Mouse (Mus musculus): ENCODE measurements around the gene Rnase10. TPM values are rescaled to one million over a fixed set of nuclear protein-coding genes. Genes with fewer than 3 reads are reported as not detected.

Rnase10 gene
- polyA plus RNA-seq, 1 experiment: not detected

- Histone ChIP-seq H3K27me3 (ENCODE audit: control insufficient read depth, insufficient read depth, low read length, poor library complexity, severe bottlenecking) (no peaks in the 10 kb centered on the region), H3K27ac (ENCODE audit: insufficient read depth, low read length) (no peak overlapping the region), H3K9me3 (replicated peaks; ENCODE audit: control insufficient read depth, insufficient read depth, low read length, poor library complexity, severe bottlenecking) (no peaks in the 10 kb centered on the region), H3K4me3 (ENCODE audit: low read depth, low read length) (no peak overlapping the region), H3K4me1 (ENCODE audit: control insufficient read depth, insufficient read depth, low read length) (peaks cover 1% of the 10 kb centered on the region), H3K9ac (ENCODE audit: low read depth, poor library complexity, severe bottlenecking) (no peak overlapping the region), H3K36me3 (ENCODE audit: control insufficient read depth, insufficient read depth, low read length, poor library complexity, severe bottlenecking) (no peaks in the 10 kb centered on the region)
- no peak for TF ChIP-seq EP300 (IDR thresholded peaks at IDR 0.05; ENCODE audit: insufficient read depth, low read depth, low read length)
- no peak for TF ChIP-seq POLR2A (IDR thresholded peaks at IDR 0.05; ENCODE audit: insufficient read depth, low read length)
- no peak for TF ChIP-seq CTCF (IDR thresholded peaks at IDR 0.05; ENCODE audit: low read depth, low read length)
These were observed 28.7 kb downstream of the Rnase10 start for GRCm38 (mm10) chr14:51036214-51036613.

- H3K4me3 ChIP-seq (ENCODE audit: low read depth, low read length): no peak within 1 kb of the TSS
- no peak within 1 kb of the TSS for H3K27ac ChIP-seq (ENCODE audit: insufficient read depth, low read length)
- no peaks in the 10 kb centered on the region for H3K9me3 ChIP-seq (replicated peaks; ENCODE audit: control insufficient read depth, insufficient read depth, low read length, poor library complexity, severe bottlenecking)
- H3K4me1 ChIP-seq (ENCODE audit: control insufficient read depth, insufficient read depth, low read length): peaks cover 1% of the 10 kb centered on the region
- TF ChIP-seq EP300 (IDR thresholded peaks at IDR 0.05; ENCODE audit: insufficient read depth, low read depth, low read length) (no peak), POLR2A (IDR thresholded peaks at IDR 0.05; ENCODE audit: insufficient read depth, low read length) (no peak), CTCF (IDR thresholded peaks at IDR 0.05; ENCODE audit: low read depth, low read length) (no peak)
- no peaks in the 10 kb centered on the region for H3K36me3 ChIP-seq (ENCODE audit: control insufficient read depth, insufficient read depth, low read length, poor library complexity, severe bottlenecking)
- no peaks in the 10 kb centered on the region for H3K27me3 ChIP-seq (ENCODE audit: control insufficient read depth, insufficient read depth, low read length, poor library complexity, severe bottlenecking)
- H3K9ac ChIP-seq (ENCODE audit: low read depth, poor library complexity, severe bottlenecking): no peak within 1 kb of the TSS
These were observed 34.2 kb downstream of the Rnase10 start, which contains the start of gene Rnase9 for GRCm38 (mm10) chr14:51041769-51042168. Rnase9 (minus strand) TSS chr14:51041869.

DNA sequence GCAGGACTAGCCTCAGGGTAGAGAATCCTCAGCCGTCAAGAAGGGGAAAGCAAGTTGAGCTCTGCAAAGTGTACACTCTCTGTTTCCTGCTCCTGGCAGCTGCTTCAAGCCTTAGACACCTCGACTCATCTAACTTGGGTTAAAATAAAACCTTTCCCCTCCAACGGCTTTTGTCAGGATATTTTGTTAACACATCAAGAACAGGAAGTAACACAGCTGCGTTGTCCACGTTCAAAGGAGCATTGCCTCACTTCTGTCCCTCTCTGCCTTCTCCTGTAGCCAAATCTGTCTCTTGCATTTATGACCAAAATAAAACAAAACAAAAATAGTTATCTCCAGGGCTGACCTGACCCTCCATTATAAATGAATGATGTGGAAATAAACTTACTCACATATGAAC is 40.3 kb downstream of the Rnase10 start:
- Histone ChIP-seq H3K27me3 (ENCODE audit: control insufficient read depth, insufficient read depth, low read length, poor library complexity, severe bottlenecking) (no peaks in the 10 kb centered on the region), H3K36me3 (ENCODE audit: control insufficient read depth, insufficient read depth, low read length, poor library complexity, severe bottlenecking) (no peaks in the 10 kb centered on the region), H3K27ac (ENCODE audit: insufficient read depth, low read length) (no peak overlapping the region), H3K4me3 (ENCODE audit: low read depth, low read length) (no peak overlapping the region), H3K9ac (ENCODE audit: low read depth, poor library complexity, severe bottlenecking) (no peak overlapping the region), H3K9me3 (replicated peaks; ENCODE audit: control insufficient read depth, insufficient read depth, low read length, poor library complexity, severe bottlenecking) (no peaks in the 10 kb centered on the region), H3K4me1 (ENCODE audit: control insufficient read depth, insufficient read depth, low read length) (no peaks in the 10 kb centered on the region)
- no peak for TF ChIP-seq CTCF (IDR thresholded peaks at IDR 0.05; ENCODE audit: low read depth, low read length)

- Histone ChIP-seq H3K9me3 (replicated peaks; ENCODE audit: control insufficient read depth, insufficient read depth, low read length, poor library complexity, severe bottlenecking) (no peaks in the 10 kb centered on the region), H3K27me3 (ENCODE audit: control insufficient read depth, insufficient read depth, low read length, poor library complexity, severe bottlenecking) (no peaks in the 10 kb centered on the region), H3K9ac (ENCODE audit: low read depth, poor library complexity, severe bottlenecking) (no peak within 1 kb of the TSS), H3K27ac (ENCODE audit: insufficient read depth, low read length) (no peak within 1 kb of the TSS), H3K4me3 (ENCODE audit: low read depth, low read length) (no peak within 1 kb of the TSS), H3K4me1 (ENCODE audit: control insufficient read depth, insufficient read depth, low read length) (peaks cover 3% of the 10 kb centered on the region), H3K36me3 (ENCODE audit: control insufficient read depth, insufficient read depth, low read length, poor library complexity, severe bottlenecking) (no peaks in the 10 kb centered on the region)
- TF ChIP-seq CTCF (IDR thresholded peaks at IDR 0.05; ENCODE audit: low read depth, low read length) (no peak), EP300 (IDR thresholded peaks at IDR 0.05; ENCODE audit: insufficient read depth, low read depth, low read length) (no peak), POLR2A (IDR thresholded peaks at IDR 0.05; ENCODE audit: insufficient read depth, low read length) (no peak)
These were observed 42.5 kb downstream of the Rnase10 start, which contains the start of gene Rnase11 for GRCm38 (mm10) chr14:51050063-51050462. Rnase11 (minus strand) TSS chr14:51050163.

DNA sequence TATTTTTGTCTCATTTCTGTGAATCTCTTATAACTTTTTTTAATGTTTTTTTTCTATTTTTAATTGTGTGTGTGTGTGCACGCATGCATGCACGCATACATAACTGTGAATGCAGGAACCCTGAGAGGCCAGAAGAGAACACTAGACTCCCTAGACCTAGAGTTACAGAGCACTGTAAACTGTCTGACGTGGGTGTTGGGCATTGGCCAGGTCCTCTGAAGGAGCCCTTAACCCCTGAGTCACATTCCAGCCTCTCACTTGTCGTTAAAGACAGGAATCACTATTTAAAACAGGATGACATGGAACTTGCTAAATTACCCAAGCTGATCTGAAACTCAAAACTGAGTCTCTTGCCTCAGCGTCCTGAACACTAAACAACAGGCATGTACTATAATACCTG is 44.4 kb downstream of the Rnase10 start:
- no peaks in the 10 kb centered on the region for H3K27me3 ChIP-seq (ENCODE audit: control insufficient read depth, insufficient read depth, low read length, poor library complexity, severe bottlenecking)
- peaks cover 3% of the 10 kb centered on the region for H3K4me1 ChIP-seq (ENCODE audit: control insufficient read depth, insufficient read depth, low read length)
- TF ChIP-seq POLR2A (IDR thresholded peaks at IDR 0.05; ENCODE audit: insufficient read depth, low read length): no peak
- TF ChIP-seq EP300 (IDR thresholded peaks at IDR 0.05; ENCODE audit: insufficient read depth, low read depth, low read length): no peak
- TF ChIP-seq CTCF (IDR thresholded peaks at IDR 0.05; ENCODE audit: low read depth, low read length): no peak

DNA sequence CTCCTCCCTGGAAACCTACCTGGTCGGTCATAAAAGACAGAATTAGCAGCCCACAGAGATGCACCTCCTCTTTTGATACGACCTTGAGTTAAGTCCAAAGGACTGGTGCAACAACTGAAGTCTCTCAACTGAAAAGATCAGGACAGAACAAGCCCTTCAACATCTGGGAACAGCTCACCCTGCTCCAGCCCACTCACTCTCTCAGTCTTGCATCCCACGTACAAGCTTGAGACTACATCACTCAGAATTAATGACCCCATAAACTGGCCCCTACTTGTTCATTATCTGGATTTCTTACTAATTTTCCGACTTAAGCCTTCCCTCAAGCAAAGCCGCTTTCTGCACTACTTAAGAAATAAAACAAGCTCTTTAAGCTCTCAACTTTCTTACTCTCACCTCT is 45.6 kb downstream of the Rnase10 start:
- H3K27me3 ChIP-seq (ENCODE audit: control insufficient read depth, insufficient read depth, low read length, poor library complexity, severe bottlenecking): no peaks in the 10 kb centered on the region
- no peaks in the 10 kb centered on the region for H3K36me3 ChIP-seq (ENCODE audit: control insufficient read depth, insufficient read depth, low read length, poor library complexity, severe bottlenecking)
- no peak overlapping the region for H3K4me3 ChIP-seq (ENCODE audit: low read depth, low read length)
- H3K9me3 ChIP-seq (replicated peaks; ENCODE audit: control insufficient read depth, insufficient read depth, low read length, poor library complexity, severe bottlenecking): no peaks in the 10 kb centered on the region
- H3K27ac ChIP-seq (ENCODE audit: insufficient read depth, low read length): no peak overlapping the region
- TF ChIP-seq EP300 (IDR thresholded peaks at IDR 0.05; ENCODE audit: insufficient read depth, low read depth, low read length) (no peak), POLR2A (IDR thresholded peaks at IDR 0.05; ENCODE audit: insufficient read depth, low read length) (no peak), CTCF (IDR thresholded peaks at IDR 0.05; ENCODE audit: low read depth, low read length) (no peak)
- no peak overlapping the region for H3K9ac ChIP-seq (ENCODE audit: low read depth, poor library complexity, severe bottlenecking)
- peaks cover 3% of the 10 kb centered on the region for H3K4me1 ChIP-seq (ENCODE audit: control insufficient read depth, insufficient read depth, low read length)

More for the DNA sequence above, 44.4 kb downstream of the Rnase10 start:
- H3K36me3 ChIP-seq (ENCODE audit: control insufficient read depth, insufficient read depth, low read length, poor library complexity, severe bottlenecking): no peaks in the 10 kb centered on the region
- H3K9me3 ChIP-seq (replicated peaks; ENCODE audit: control insufficient read depth, insufficient read depth, low read length, poor library complexity, severe bottlenecking): no peaks in the 10 kb centered on the region
- H3K4me3 ChIP-seq (ENCODE audit: low read depth, low read length): no peak overlapping the region
- H3K27ac ChIP-seq (ENCODE audit: insufficient read depth, low read length): no peak overlapping the region
- no peak overlapping the region for H3K9ac ChIP-seq (ENCODE audit: low read depth, poor library complexity, severe bottlenecking)

Data from ES-Bruce4 (cell line).